Mouse (Mus musculus) left cerebral cortex, adult 18-20 months (tissue): Measurements from ENCODE around the gene Fam186b. TPM values are rescaled to one million over a fixed set of nuclear protein-coding genes. Genes with fewer than 3 reads are reported as not detected.

ENCODE experiments used
- DNase-seq, 2 experiments: peaks; one replicate each; pipeline ENCODE4 v3.0.0; 2021 to 2022; ENCODE audit warnings: low spot score in 2 of 2, mixed read lengths in 1 of 2
- long read RNA-seq, 2 experiments: library from polyadenylated mRNA; stranded (forward); transcript quantifications; one replicate each; pipeline ENCODE4 v2.0.0; 2021
- total RNA-seq, 2 experiments: library from RNA; stranded (reverse); gene quantifications; 2 replicates each; pipeline ENCODE4 v1.2.3; 2021

Fam186b gene
- 1 to 10 TPM; 1.5 to 1.8 TPM for total RNA-seq
- long read RNA-seq, experiment 1, partial matches to known transcripts: 0 of 1 reads
- long read RNA-seq, experiment 1, other reads (novel, unspliced or antisense): 1 of 1 reads
- long read RNA-seq, experiment 2, partial matches to known transcripts: 0 of 1 reads
- long read RNA-seq, experiment 2, other reads (novel, unspliced or antisense): 1 of 1 reads

GRCm38 (mm10) chr15:99295484-99295981 lies at the start of gene Fam186b:
Gene Fam186b (minus strand): TSS chr15:99295888.
- peak in 1 of 2 experiments; percentile 26 for DNase-seq

DNA sequence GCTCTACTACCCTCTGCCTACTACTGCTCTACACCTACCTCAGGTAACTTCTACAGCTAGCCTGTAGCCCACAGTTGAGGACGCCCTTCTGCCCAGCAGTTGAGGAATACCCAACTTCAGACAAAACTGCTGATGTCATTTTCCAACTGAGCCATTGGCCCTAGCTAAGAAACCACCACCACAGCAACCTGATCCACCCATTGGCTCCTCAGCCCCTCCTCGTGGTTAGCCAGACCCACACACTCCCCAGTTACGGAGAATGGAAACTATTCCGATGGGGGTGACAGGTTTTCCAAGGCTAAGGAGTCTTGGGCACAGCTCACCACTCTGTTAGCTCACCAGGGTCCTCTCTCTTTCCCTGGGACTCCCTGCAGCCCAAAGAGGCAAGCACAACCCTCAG lies 49.3 kb upstream of the Fam186b start:
- DNase-seq: no peak

DNA sequence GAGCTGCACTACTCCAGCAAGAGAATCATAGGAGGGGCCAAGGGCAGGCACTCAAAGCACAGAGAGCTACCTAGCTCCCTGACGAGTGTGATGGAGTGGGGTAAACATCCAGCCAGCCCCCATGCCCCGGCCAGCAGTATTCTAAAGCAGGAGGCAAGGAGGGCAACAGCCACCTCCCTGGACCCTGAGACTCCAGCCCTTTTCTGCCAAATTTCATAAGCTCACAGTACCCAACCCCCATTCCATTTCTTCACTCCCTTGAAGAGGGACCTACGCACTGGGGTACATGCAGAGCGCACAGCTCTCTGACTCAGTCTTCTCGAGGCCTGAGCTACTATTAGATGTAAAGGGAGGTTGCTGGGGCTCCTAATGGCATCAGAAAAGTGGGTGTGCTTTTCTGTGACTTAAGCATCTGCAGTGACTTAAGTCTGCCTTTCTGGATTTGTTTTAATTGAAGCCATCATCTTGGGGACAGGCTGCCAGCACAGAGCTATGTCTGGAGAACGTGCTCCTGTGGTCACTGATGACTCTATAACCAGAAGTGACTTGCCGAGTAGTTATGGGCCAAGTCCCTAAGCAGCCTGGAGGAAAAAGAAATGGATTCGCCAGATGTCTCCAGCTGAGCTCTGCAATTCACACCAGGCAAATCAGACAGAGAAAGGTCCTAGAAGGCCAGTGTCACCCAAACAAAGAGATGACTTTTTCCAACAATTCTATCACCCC lies 48.6 kb upstream of the Fam186b start:
- DNase-seq: no peak

DNA sequence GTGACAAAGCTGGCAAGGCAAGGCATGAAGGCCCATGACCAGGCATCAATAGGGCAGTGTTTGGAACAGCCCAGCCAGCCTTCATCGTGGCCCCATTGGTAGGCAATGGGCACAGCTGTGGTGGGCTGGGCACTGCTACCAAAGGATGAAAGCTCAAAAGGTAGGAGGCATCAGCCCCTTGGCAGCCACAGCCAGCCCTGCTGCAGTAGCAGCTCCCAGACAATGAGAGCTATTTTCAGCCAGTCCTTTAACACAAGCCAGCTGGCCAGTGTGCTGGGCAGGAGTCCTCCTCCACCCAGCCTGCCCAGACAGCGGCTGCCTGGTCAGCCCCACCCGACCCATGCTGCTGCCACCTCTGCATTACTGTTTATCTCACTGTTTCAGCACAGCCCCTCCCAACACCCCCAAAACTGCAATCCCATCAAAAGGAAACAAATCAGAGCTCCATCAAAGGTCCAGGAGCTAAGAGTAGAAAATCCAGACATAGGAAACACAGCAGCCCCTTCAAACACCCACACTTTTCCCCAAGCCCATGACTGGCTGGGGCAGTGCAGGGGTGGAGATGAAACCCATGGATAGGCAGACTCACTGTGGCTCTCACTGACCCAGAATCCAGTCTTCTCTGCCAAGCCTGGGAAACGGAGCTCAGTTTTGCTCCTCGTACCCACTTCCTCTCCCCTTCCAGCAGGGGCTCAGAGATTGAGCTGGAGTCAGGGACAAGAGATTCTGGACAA lies 47.9 kb upstream of the Fam186b start:
- peak; percentile 41 to 68 for DNase-seq

GRCm38 (mm10) chr15:99342194-99342981 lies 46.7 kb upstream of the Fam186b start:
- DNase-seq: no peak

DNA sequence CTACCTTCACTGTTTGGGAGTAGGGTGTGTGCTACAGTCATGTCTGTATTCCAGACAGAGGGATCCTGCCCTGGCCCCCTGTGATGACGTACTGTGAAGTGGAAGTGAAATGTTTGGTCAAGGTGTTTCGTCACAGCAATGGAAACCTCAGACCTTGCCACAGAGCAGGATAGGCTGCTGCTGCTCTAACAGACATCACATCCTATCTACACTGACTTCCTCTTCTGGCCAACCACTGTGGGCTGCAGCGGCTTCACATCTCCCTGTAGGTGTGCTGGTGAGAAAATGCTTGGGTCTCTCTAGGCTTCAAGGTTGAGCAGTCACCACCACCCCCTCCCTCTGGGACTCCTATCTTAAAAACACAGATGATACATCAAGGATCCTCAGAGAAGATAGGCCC lies 45.4 kb upstream of the Fam186b start:
- DNase-seq: no peak

DNA sequence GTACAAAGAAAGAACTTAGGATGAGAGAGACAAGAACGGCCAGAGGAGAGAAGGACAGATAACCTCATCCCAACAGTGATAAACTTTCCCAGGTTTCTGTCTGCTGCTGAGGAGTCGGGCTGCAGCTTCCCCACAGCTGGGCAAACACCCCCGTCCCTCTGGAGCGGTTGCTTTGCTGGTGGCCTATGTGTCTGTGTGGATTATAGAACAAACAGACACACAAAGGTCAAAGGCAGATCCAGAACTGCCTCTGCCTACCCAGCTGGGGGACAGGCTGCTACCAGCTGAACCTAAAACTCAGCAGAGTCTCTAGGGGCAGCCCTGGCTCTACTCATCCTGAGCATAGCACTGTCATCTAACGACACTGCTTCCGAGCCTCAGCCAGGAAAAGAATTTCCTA lies 44.0 kb upstream of the Fam186b start:
- DNase-seq: no peak

DNA sequence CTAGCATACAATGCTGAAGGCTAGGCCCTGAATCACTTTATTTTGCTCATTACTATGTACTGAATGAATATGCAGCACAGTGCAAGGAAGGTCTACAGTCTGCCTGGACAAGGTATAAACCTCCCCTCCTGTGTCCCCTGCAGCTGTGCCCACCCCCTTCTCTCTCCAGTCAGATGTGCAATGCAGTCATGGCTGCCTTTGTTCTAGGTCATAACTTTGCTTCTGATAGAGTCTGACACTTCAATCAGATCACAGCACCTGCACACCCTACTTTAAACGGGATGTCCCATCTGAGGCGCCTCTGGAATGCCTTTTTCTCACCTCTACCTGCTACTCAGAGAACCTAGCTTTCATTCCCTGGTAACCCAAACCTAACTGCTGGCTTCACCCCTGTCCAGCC lies 43.2 kb upstream of the Fam186b start:
- DNase-seq: no peak

DNA sequence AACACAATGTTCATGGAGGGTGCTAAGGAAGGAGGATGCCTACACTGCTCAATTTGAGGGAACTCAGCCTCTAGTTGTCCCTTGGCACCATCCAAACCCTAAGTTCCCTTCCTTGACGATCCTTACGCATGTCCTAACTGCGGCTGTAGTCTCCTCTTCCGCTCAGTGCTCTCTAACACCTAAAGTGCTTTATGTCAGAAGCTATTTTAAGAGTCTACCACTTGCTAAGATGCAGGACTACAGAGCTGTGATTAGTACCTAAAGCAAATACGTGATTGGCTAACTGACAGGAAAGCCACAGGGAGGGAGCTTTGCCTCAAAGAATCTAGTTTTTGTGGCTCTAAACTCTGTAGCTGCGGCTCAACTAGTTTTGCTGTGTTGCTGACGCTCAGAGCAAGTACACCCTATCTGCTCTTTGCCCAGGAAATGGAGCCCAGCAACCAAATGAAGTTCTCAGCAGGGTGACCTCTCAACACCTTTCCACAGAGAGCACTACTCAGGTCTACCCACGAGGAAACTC lies 40.2 kb upstream of the Fam186b start:
- DNase-seq: no peak

GRCm38 (mm10) chr15:99334500-99334899 lies 38.8 kb upstream of the Fam186b start:
- DNase-seq: no peak

GRCm38 (mm10) chr15:99333676-99334065 lies 38.0 kb upstream of the Fam186b start:
- DNase-seq: no peak

DNA sequence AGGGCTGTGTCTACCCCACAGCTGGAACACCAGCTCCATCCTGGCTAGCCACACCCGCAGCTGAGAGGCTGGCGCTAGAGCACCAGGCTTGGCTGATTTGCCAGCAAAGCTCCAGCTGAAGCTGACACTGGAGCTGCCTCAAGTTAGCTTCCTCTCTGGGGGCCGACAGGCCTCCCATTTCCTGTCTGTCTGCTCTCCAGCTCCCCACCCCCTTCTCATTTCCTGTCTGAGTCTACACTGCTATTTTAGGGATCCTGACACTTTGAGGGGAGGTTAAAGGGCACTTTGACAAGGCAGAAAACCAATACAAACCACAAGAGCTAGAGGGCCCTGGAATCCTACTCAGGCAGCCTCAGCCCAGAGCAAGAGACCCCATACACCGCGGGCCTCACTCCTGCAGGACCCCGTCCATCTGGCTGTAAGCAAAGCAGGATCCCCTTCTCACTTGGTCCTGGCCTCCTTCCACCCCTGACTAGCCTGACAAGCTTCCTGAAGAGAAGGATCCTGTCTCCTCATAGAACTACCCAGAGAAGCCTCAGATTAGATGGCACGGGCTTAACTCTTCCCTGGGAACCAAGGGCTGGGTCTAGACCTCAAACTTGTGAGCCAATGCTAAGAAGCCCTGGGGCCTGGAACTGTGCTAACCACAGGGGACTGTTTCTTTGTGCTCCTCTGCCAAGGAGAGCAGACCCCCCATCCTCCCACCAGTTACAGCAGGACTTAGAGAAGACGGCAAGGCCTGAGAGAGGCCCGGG lies 37.4 kb upstream of the Fam186b start:
- no peak for DNase-seq

DNA sequence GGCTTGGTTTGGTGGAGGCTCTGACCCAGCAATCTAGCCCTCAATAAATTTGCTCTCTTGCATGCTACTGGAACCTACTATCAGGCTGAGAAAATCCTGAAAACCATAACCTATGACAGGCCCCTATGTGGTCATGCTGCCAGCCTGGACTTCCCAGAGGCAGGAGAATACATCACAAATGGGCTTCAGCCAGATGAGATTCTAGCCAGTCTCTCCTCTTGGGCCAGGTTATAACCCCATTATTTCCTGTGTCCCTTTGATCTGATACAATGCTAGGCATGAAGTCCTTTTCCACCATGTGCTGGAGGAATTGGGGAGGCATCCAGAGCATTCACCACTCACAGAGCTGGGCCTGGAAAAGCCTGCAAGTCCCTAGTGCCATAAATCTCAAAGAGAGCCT lies 36.4 kb upstream of the Fam186b start:
- no peak for DNase-seq

DNA sequence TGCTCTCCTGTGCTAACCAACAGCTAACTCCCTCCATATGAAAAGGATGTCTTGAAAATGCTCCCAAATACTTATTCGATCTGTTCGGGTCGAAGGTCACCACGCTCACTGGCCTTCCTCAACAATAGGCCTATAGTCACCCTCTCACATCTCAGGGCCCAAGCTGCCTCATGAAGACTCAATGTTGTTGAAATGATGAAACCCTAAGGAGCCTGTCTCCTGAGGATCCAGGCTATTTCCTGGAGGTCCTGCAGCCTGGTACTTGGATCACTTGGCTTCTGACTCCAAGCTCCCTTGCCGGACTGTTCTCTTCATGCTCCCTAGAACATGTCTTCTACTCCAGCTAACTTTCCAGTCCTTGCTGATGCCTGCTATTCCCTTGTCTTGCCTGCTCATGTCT lies 35.7 kb upstream of the Fam186b start:
- no peak for DNase-seq

- no peak for DNase-seq
Observed at GRCm38 (mm10) chr15:99330324-99330723, 34.6 kb upstream of the Fam186b start.

GRCm38 (mm10) chr15:99328011-99328410 lies 32.3 kb upstream of the Fam186b start:
- DNase-seq: no peak

- no peak for DNase-seq
Observed at GRCm38 (mm10) chr15:99326959-99327358, 31.3 kb upstream of the Fam186b start.

- DNase-seq: no peak
Observed at GRCm38 (mm10) chr15:99326407-99326806, 30.7 kb upstream of the Fam186b start.

DNA sequence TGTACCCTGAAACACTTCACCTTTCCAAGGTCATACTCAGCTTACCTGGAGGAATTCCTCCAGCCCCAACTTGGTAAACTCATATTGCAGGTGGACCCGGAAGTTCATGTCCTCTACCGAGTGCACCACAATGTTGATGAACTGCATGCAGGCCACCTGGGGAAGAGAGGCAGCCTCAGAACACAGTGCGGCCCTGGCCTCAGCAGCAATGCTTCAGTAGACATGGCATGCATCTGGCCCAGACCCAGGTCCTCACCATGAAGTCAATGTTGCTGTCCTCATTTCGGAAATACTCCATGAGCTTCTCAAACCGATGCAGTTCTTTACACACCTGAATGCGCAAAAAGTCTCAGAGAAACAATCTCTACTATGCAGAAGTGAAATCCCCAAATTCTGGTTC lies 29.9 kb upstream of the Fam186b start:
- DNase-seq: no peak

- DNase-seq: no peak
Observed at GRCm38 (mm10) chr15:99324151-99324550, 28.5 kb upstream of the Fam186b start.
